Mouse (Mus musculus) ES-CJ7 (cell line): ENCODE data around the gene Supt16.

Source experiments
- DNase-seq: peaks from one replicate; pipeline ENCODE4 v3.0.0; 2011; ENCODE audit warnings: low read depth, low spot score

Gene Supt16

GRCm38 (mm10) chr14:52146540-52146939 lies 50.7 kb downstream of the Supt16 start:
- DNase-seq = peak; percentile 72

- DNase-seq = no peak
These were observed 53.1 kb downstream of the Supt16 start for GRCm38 (mm10) chr14:52144165-52144564.

DNA sequence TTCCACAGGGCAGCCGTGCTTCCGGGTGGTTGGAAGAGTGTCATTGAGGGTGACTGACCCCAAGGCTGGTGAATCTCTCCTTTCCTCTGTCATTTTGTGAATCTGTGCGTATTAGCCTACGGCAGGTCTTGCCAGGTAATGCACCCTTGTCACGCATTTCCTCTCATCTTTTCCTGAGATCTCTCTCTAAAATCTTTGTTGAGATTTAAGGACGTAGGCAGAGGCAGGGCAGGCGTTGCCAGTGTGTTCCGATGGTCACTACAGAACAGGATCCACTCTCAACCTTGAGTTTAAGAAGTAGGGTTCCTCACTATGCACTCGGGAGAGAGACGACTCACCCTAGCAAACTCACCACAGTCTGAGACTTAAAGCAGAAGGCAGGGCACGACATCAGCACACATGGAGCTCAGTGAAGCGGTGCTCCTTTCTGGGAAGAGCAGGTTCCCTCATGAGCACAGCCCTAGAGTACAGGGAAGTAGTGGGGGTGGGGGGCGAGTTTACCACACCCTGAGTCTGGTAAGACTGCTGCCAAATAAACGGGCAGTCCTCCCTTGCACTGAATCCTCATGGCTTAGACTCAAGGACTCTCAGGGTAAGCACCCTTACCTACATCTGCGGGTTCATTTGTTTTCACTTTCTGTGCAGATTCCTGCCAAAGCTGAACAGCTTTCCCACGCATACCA lies 55.6 kb downstream of the Supt16 start:
- no peak for DNase-seq

GRCm38 (mm10) chr14:52140577-52141444 lies 56.4 kb downstream of the Supt16 start:
- DNase-seq = no peak

DNA sequence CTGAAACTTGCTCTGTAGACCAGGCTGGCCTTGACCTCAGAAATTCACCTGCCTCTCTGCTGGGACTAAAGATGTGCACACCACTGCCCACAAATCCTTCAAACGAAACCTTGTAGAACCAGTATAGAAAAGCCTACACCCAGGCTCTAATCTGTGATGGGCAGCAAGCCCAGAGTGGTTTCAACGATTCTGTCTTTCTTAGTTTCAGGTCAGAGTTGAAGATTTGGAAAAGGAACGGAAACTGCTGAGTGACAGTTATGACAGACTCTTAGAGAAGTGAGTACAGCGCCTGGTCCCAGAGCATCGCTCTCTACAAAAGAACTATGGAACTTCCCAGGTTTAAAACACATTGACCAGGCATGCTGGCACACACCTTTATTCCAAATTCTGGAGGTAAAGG lies 63.6 kb downstream of the Supt16 start:
- no peak for DNase-seq

GRCm38 (mm10) chr14:52124636-52125035 lies 72.6 kb downstream of the Supt16 start:
- no peak for DNase-seq

- DNase-seq = peak; percentile 50
These were observed 73.3 kb downstream of the Supt16 start for GRCm38 (mm10) chr14:52123918-52124317.

DNA sequence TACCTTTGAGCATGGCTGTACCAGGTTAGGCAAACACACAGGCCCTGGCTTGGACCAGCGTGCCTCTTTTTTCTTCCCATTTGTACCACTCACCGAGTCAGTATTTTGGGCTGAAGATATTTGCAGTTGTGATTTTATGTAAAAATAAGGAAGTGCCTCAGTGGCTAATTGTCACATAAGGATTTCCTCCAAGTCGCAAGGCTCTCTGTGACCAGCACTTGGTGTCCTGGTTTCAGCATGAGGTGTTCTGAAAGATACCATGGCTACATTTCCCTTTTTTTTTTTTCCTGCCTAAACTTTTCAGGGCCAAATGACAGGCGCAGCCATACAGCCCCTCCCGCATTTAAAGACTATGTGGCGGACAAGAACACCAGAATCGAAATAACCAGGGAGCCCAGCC lies 77.0 kb downstream of the Supt16 start:
- no peak for DNase-seq

DNA sequence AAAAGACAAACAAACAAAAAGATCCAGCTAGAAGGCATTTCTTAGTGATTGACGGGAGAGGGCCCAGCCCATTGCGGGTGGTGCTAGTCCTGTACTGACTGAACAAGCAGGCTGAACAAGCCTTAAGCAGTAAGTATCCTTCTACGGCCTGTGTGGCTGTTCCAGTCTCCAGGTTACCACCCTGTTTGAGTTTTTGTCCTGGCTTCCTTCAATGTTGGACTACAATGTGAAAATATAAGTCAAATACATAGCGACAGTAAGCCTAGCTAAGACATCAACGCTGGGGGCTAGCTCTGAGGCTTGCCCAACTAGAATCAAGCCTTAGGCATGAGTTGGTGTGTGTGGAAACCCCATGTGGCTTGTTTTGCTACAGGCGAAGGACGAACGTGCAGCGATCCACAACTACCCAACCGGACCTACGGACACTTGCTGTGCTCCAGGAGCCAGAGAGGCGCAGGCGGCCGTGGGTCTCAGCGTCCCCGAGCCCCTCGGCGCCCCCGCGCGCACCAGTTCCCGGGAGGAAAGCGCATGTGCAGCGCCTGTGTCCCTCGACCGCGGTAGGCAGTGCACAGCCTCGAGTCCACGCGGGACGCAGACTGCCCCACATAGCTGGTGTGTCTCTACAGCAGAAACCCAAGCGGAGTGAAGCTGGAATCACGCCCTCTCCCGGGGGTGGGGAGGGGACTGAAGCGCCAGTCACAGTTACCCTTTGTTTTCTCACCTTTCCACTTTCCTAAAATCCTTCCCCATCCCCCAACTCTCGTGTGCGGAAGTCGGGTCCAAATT lies 78.2 kb downstream of the Supt16 start:
- DNase-seq = peak; percentile 84

DNA sequence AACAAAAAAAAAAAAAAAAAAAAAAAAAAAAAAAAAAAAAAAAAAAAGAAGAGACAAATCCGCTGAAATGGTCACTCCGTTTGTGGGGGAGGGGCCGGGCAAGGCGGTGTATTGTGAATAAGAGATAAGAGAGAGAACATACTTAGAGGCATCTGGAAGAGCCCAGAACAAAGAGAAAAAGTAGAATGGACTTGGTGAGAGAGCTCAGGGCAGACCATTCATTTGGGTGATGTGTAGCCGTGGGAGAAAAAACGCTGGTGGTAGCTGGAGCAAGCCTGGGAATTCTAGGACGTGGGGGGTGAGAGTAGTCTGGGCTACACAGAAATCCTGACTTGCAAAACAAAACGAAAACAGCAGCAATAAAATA lies 78.8 kb downstream of the Supt16 start:
- DNase-seq = no peak

DNA sequence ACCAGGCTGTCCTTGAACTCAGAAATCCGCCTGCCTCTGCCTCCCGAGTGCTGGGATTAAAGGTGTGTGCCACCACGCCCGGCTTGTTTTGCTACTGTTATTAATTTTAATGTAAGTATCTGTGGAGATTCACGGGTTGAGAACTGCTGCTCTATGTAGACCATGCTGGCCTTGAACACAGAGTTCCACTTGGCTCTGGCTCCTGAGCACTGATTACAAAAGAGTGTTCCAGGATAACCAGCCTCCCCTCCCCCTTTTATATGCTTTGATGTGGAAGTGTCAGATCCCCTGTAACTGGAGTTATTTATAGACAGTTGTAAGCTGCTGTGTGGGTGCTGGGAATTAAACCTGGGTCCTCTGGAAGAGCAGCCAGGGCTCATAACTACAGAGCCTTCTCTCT lies 80.0 kb downstream of the Supt16 start:
- no peak for DNase-seq

- peak; percentile 89 for DNase-seq
These were observed 83.1 kb downstream of the Supt16 start for GRCm38 (mm10) chr14:52114101-52114500.
